Mouse (Mus musculus) urinary bladder, postnatal 14 days (tissue): ENCODE data around the gene Npas3.
A peak's percentile ranks its signal among the peaks of the same experiment; 100 is the strongest.

Experiments
- DNase-seq: peaks from one replicate; pipeline ENCODE4 v3.0.0; 2021; ENCODE audit warnings: low spot score

Gene Npas3

DNA sequence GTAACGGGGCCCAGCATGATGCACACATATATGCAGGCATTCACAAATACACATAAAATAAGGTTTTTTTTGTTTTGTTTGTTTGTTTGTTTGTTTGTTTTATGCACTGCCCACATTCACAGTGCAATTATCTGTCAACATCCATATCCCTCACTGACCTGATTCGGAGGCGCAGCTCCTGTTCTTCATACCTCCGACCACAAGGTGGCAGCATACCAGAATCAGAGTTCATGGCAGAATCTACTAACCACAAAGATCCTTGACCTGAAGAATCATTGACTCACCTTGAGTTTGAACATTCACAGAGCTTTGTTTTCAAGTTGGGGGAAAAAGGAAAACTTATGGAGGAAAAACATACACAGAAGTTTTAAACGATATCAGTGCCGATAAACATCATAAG lies 743.9 kb downstream of the Npas3 start:
- no peak for DNase-seq

GRCm38 (mm10) chr12:53995710-53996109 lies 747.2 kb downstream of the Npas3 start:
- no peak for DNase-seq

DNA sequence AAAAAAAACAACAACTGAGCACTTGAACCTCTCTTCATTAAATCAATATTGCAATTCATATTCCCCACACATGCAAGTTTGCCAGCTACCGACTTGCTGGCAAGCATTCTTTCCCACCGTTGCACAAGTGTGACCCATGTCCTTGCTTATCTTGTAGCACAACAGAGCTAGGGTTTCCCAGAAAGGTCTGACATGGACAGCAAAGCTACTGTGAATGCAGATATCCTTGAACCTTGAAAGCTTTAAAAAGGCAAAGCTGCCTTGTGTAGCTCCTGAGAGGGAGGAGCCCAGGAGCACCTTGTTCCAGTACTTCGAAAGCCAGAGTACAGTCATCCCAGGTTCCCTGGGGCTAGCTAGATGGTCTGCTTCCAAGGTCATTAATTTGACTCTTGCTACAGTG lies 748.7 kb downstream of the Npas3 start:
- no peak for DNase-seq

DNA sequence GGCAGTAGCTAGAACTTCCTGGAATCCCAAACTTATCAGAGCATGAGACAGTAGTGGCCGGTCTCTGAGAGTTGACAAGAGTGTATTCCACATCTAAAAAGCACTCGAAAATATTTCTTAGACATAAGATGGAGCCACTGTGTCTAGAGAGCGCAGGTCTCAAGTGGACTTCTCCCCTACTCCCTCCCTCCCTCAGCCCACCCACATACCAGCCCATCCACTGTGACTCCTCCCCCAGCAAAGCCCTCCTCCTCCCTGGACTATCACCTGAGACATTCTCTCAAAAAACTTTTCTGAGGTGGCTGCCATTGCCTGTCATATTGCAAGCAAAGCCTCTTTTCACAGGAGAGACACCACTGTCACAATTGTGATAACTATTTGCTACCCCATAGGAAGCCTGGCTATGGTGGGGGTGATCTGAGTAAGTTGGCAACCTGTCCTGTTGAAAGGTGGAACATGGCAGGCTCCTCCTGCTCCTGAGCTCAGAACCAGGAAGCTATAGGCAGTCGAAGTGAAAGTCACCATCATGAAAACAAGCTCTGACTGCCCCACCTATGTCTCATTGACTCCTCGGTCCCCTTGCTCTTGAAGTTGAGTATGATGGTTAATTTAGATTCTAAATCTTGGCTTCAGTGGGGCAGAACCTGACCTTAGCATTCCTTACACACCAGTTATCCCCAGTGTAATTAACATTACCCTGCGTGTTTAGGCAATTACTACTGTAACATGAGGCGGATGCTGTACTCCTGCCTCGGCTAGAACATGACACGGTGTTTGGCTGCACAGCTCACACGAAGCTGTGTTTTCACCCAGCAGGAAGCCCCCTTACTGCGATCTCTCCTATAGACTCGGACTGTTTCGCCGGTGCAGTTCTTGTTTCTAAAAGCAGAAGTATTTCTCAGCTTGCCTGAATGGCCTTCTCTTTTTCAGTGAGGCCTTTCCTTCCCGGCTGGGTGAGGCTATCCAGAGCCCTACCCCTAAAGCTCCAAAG lies 751.5 kb downstream of the Npas3 start:
- DNase-seq = no peak

- DNase-seq = no peak
These were observed 754.0 kb downstream of the Npas3 start for GRCm38 (mm10) chr12:54002496-54002895.

DNA sequence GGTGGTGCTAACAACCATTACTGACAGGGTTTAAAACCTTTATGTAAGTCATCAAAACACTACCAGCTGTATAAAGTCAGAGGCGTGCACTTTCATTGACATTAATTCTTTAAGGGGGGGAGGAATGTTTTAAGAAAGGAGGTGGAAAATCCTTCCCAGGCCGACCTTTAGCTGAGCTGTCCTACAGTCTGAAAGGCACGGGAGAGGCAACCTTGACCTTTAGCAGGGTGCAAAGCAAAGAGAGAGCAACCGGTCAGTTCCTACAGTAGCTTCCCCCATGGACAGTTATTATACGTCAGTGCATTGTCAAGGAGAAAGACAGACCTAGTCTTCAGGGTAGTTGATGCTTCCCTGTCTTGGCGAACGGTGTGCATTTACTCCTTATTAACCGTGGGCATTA lies 756.1 kb downstream of the Npas3 start:
- no peak for DNase-seq

GRCm38 (mm10) chr12:54005546-54005945 lies 757.1 kb downstream of the Npas3 start:
- no peak for DNase-seq

DNA sequence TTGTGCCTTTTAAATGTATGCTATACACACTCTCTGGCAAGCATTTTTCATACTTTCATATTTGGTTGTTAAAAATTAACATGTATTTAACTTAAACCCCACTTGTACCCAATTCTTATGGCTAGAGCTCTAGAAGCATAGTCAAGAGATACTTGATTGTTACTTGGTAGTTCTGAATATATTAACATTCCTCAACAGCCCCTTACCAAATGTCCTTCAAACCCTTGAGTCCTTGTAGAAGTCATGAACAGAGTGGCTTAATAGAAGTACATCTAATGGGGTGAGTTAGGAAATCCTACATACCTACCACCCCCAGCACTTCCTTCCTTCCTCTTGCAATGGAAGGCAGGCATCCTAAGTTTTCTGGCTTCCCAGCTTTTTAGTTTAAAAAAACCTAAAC lies 766.8 kb downstream of the Npas3 start:
- DNase-seq = no peak

DNA sequence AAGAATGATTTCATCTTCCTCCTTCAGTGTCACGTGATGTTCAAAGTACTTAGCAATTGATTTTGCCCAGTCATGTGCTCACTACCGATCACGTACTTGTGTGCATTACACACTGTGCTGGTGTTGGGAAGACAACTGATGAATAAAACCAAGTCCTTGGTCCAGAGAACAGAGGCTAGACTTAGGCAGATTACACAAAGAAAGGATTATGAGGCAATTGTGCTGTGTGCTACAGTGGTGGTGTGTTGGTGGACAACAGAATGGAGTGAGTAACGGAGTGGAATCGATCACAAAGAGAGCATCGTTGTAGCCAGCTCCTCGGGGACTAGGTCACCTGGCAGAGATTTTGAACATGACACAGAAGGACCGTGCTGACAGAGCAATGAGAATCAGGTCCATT lies 769.5 kb downstream of the Npas3 start:
- DNase-seq = no peak

DNA sequence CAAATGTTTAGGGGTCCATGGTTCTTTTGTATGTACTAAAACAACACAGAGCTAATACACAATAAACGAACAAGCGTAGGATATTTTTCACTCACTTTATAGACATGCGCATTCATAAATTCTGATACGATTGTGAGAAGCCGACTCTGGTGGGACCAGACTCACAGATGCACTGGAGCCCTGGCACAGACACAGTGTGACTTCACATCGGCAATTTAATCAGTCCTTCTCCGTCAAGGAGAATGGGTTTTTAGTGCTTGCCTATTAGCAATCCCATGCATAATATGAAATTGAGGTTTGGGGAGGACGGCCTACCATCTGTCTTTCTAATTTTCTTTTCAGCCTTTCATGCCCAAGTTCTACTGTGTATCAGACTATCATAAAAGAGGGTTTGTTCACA lies 771.5 kb downstream of the Npas3 start:
- no peak for DNase-seq

DNA sequence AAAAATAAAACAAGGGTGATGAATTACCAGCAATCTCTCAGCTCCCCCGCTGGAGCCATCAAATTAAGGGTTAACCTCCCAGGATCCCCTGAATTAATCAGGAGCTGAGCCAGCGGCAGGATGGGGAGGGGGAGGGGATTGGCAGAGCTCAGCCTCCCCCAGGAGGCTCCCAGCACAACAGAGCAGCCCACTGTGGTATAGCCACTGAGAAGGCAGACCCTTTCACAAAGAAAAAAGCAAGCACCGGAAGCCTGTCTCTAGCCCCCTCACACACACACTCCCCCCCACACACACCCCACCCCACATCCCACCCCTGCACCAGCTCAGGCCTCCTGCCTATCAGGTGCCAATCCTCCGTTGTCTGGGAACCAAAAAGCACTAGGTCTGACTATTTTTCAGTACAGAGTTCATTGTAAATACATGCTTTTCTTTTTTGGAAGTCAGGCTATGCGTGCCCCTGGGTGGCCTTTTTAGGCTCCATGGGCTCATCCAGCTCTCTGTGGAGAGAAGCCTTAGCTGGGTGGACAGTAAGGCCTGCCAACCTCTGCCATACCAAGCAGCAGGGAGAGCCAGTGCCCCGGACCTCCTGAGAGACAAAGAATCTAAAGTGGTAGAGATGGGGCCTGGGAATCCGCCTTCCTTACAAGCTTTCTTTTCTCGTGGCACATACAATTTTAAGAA lies 786.3 kb downstream of the Npas3 start:
- DNase-seq = no peak

- DNase-seq = no peak
These were observed 789.1 kb downstream of the Npas3 start for GRCm38 (mm10) chr12:54037602-54038001.

- no peak for DNase-seq
These were observed 794.6 kb downstream of the Npas3 start for GRCm38 (mm10) chr12:54042996-54043544.

DNA sequence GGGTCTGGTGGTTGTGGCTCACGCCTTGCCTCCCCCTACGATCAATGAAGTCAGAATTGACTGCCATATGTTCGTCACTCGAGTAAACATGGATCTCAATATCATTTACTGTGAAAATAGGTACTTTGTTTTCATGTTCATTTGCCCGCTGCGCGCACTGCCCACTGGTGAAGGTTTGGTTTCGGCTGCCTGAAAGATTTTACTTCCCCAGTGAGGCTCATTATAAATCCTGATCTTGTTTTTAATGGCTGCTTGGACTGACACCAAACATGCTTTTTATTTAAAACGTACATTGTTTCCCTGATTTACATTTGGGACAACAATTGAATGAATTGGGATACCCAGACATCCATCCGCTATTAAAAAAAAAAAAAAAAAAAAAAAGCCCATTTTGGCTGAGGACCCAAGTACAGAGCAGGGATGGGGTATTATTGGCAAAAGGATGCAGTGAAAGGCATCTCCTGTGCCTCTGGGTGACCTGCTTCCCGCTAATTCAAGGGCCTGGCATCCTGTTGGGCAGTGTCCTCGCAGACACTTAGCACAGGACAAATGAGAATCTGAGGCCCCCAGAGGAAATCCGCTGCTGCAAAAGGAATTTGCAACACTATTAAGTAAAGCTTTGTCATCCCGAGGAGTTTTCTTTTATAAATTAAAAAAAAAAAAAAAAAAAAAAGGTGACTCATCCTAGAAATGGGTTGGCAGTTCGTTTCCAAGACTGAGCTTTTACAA lies 796.3 kb downstream of the Npas3 start:
- DNase-seq = no peak

GRCm38 (mm10) chr12:54045360-54045759 lies 796.9 kb downstream of the Npas3 start:
- no peak for DNase-seq

- no peak for DNase-seq
These were observed 798.3 kb downstream of the Npas3 start for GRCm38 (mm10) chr12:54046824-54047223.

DNA sequence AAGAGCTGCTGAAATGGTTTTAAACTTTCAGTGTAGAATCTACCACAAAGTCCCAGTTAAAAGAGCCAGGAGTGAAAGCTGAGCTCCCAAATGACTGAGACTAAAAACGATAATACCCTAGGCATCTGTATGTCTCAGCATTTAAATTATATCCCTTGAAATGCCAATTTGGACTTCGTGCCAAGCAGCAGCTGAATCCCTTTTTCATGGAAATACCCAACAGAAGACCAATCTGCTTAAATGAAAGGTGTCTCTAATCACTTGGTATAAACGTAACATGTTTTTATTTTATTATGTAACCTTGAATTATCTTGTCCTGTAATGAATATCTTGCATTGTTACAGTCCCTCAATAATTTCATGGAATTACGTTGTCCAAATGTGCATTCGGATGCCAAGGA lies 799.6 kb downstream of the Npas3 start:
- DNase-seq = no peak

DNA sequence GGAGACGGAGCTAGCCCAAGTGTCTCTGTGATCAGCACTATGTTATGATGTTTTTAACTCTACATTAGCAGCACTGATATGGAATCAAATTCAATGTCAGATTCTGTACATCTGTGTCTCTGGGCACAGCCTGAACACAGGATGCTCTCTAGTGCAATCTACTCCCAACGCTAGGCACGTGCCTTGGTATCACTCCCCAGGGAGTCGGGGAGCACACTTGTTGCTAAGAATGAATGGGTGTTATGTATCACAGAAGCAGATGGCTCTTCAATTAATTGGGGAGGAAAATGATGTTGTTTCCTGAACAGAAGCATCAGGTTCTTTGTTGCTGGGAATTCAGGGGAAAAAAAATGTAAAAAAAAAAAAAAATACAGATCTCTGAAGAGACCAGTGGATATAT lies 801.4 kb downstream of the Npas3 start:
- DNase-seq = no peak

DNA sequence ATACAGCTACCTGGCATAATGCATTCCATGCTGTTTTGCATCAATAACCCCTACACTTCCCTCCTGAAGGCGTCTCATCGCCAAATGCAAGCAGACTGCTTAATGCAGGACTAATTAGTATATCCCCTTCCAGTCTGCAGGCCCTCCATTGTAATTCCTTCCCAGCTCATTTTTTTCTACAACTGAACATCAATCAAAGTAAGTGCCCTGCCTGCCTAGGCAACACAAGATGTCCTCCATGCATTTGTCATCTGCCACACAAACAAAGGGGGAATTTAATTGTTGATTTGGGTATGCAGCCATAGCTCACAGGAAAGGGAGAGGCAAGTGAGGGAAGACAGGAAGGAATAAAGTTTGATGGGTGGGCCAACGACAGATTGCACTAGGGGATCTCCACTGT lies 804.5 kb downstream of the Npas3 start:
- DNase-seq = no peak

GRCm38 (mm10) chr12:54053598-54053997 lies 805.1 kb downstream of the Npas3 start:
- no peak for DNase-seq

DNA sequence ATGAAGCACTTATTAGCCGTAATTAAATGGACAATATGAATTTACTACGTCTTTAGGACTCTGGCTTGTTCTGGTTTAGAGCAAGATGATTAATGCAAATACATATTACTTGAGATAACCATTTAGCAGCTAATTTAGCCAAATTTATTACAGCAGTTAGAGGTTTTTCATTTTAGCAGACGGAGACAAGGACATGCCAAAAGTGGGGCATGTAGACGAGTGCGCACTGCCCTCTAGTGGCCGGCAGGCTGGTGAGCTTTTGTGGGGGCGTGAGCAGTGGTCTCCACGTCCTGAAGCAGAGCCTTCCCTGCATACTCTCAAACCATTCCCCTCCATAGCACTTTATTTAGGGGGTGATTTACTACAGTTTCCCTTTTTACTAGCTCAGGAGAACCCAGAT lies 812.3 kb downstream of the Npas3 start:
- peak; percentile 67 for DNase-seq

DNA sequence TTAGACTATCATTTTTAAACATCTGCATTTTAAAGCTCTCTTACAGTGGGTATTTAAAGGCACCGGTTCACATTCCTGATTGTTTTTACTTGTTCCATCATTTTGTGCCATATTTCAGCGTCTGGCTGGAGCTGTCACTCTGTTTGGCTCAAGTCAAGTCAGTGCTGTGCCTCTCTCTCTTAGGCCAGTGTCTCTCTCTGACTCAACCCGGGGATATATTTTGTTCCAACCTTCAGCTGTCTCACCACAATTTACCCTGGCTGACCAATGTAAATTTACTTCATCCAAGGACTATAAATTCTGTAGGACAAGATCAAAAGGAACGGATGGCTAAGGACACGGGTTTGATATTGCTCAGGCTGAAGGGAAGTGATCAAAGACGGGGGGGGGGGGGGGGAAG lies 812.7 kb downstream of the Npas3 start:
- no peak for DNase-seq
